Mouse (Mus musculus) kidney, adult 2 months (tissue): ENCODE measurements around the gene Cfap61.

Source experiments
- CTCF ChIP-seq: fragments of 200-500 bp; conservative IDR thresholded peaks from 2 replicates; pipeline ENCODE4 v1.5.1; 2011; ENCODE audit warnings: low read depth, mild to moderate bottlenecking, control low read depth, low read length, moderate library complexity, mixed read lengths; ENCODE audit not compliant: insufficient read depth, insufficient read length
- POLR2A ChIP-seq: fragments of 200-500 bp; IDR thresholded peaks from one replicate; pipeline ENCODE4 v1.6.1; 2011; ENCODE audit warnings: low read depth, low read length, control low read depth

DNA sequence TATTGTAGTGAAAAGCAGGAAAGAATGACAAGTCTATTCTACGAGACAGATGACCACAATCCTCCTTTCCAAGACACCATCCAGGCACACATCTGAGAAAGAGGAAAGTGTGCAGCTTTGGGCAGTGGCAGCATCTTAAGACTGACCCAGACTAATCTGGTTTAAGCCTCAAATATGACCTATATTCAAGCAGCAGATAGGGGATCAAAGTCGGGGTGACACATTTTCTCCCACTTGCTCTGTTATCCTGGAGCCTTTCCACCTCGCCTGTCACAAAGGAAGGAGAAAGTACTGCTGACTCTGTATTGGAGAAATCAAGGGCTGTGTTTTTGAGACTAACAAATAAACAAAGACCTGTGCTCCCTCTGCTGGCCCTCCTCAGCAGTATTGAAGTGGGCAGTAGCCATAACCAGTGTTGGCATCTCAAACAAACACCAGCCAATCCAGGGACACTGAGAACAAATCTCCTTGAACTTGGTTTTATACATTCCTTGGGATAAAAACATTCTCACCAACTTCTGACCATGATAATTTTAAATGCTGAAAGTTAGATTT is 321.8 kb downstream of the Cfap61 start:
- TF ChIP-seq CTCF (peak; percentile 29; the same call in 1 of the 2 replicates), POLR2A (no peak)
